ENCODE assay signal across 8 mouse cellular contexts in genomic region chr14:57889541-57890010, GRCm38 (mm10). TPM values are rescaled to one million over a fixed set of nuclear protein-coding genes. Genes with fewer than 3 reads are reported as not detected.
DNase-seq lines count a peak whose midpoint lies in the region; ATAC-seq and TF ChIP-seq lines count a peak whose summit lies in the region.

No protein-coding gene starts in this region.

- H3K36me3 ChIP-seq in heart, embryonic 15.5 days = no peaks in the 10 kb centered on the region
- H3K36me3 ChIP-seq in limb, embryonic 14.5 days (ENCODE audit: control insufficient read depth, insufficient read depth, low read length) = no peaks in the 10 kb centered on the region
- no peaks in the 10 kb centered on the region for H3K36me3 ChIP-seq in midbrain, embryonic 15.5 days (replicated peaks)

- H3K9ac ChIP-seq in heart, embryonic 15.5 days = peak overlapping the region; percentile 93
- H3K9ac ChIP-seq in limb, embryonic 14.5 days (ENCODE audit: low read depth, low read length, severe bottlenecking) = peak overlapping the region; percentile 95
- H3K9ac ChIP-seq in midbrain, embryonic 15.5 days = peak overlapping the region; percentile 80

- TF ChIP-seq POLR2A in limb, embryonic 14.5 days (IDR thresholded peaks at IDR 0.05; ENCODE audit: borderline replicate concordance, extremely low read depth, insufficient read depth, insufficient read length) = no peak

- H3K4me3 ChIP-seq in heart, embryonic 15.5 days = peak overlapping the region; percentile 95
- H3K4me3 ChIP-seq in limb, embryonic 14.5 days (replicated peaks; ENCODE audit: low read length) = peak overlapping the region; percentile 89
- H3K4me3 ChIP-seq in midbrain, embryonic 15.5 days = peak overlapping the region; percentile 92

- intact Hi-C loops in gastrocnemius, postnatal 36 days (cut with DNase I) = no loop called here

- under 1% methylated on average over 37 of the region's 37 CpGs for WGBS in heart, embryonic 15.5 days
- under 1% methylated on average over 21 of the region's 37 CpGs for WGBS in limb, embryonic 14.5 days
- WGBS in midbrain, embryonic 15.5 days = under 1% methylated on average over 37 of the region's 37 CpGs

- H3K27me3 ChIP-seq in heart, embryonic 15.5 days = no peaks in the 10 kb centered on the region
- H3K27me3 ChIP-seq in limb, embryonic 14.5 days (ENCODE audit: control insufficient read depth, insufficient read depth, low read length) = no peaks in the 10 kb centered on the region
- no peaks in the 10 kb centered on the region for H3K27me3 ChIP-seq in midbrain, embryonic 15.5 days (replicated peaks)

- peak; percentile 21 for ATAC-seq in heart, embryonic 15.5 days (replicated peaks; ENCODE audit: insufficient number of reproducible peaks, insufficient read depth, low FRiP score, low read depth)
- ATAC-seq in limb, embryonic 14.5 days (ENCODE audit: low FRiP score, low read depth) = peak; percentile 7; the same call in 1 of the 2 replicates
- peak; percentile 45 for ATAC-seq in midbrain, embryonic 15.5 days (replicated peaks)
- ATAC-seq in erythroid progenitor cell, adult 5-6 weeks (replicated peaks; ENCODE audit: low FRiP score, poor library complexity, severe bottlenecking) = no peak

- H3K9me3 ChIP-seq in heart, embryonic 15.5 days (replicated peaks) = no peaks in the 10 kb centered on the region
- H3K9me3 ChIP-seq in limb, embryonic 14.5 days (ENCODE audit: control insufficient read depth, low read length) = no peaks in the 10 kb centered on the region
- H3K9me3 ChIP-seq in midbrain, embryonic 15.5 days = no peaks in the 10 kb centered on the region

- H3K27ac ChIP-seq in heart, embryonic 15.5 days = peak overlapping the region; percentile 91
- H3K27ac ChIP-seq in limb, embryonic 14.5 days (replicated peaks; ENCODE audit: low read depth, low read length) = peak overlapping the region; percentile 86
- H3K27ac ChIP-seq in midbrain, embryonic 15.5 days = peak overlapping the region; percentile 86

- peak overlapping the region; percentile 79 for H3K4me2 ChIP-seq in heart, embryonic 15.5 days
- peak overlapping the region; percentile 58 for H3K4me2 ChIP-seq in limb, embryonic 14.5 days (replicated peaks; ENCODE audit: low read depth, low read length, severe bottlenecking)
- H3K4me2 ChIP-seq in midbrain, embryonic 15.5 days = peak overlapping the region; percentile 56

- DNase-seq in gastrocnemius, postnatal 10 days = peak; percentile 51
- no peak for DNase-seq in gastrocnemius, postnatal 36 days
- DNase-seq in A20 (ENCODE audit: low read depth, low spot score) = peak; percentile 78
- peak; percentile 59 for DNase-seq in brain, adult 2 months (ENCODE audit: low read depth, low spot score)
- peak; percentile 46 for DNase-seq in limb, embryonic 14.5 days (ENCODE audit: low spot score)

- H3K4me1 ChIP-seq in heart, embryonic 15.5 days (replicated peaks) = peaks cover 17% of the 10 kb centered on the region
- peaks cover 6% of the 10 kb centered on the region; the same call in 1 of the 2 replicates for H3K4me1 ChIP-seq in limb, embryonic 14.5 days (ENCODE audit: control insufficient read depth, insufficient read depth, low read length)
- H3K4me1 ChIP-seq in midbrain, embryonic 15.5 days = peaks cover 22% of the 10 kb centered on the region

RNA-seq across cellular contexts. Expression of gene Zdhhc20, which starts 0.5 kb away (rescaled TPM):
- total RNA-seq in gastrocnemius, postnatal 10 days (2021) = 10 to 100 TPM; 15.0 to 19.2 TPM
- 1 to 10 TPM; 4.2 to 4.8 TPM for total RNA-seq in gastrocnemius, postnatal 36 days (2021)
- 38.8 and 40.3 TPM in 2 replicates for polyA plus RNA-seq in heart, embryonic 15.5 days (2015; fragmentation: Nextera tagmentation; extraction: Ambion mirVana)
- polyA plus RNA-seq in limb, embryonic 14.5 days (2012; rRNA removed) = 28.4 and 30.6 TPM in 2 replicates
- 57.6 and 63.9 TPM in 2 replicates for polyA plus RNA-seq in limb, embryonic 14.5 days (2014; fragmentation: Nextera tagmentation; extraction: Ambion mirVana)
- 37.4 and 41.3 TPM in 2 replicates for polyA plus RNA-seq in midbrain, embryonic 15.5 days (2015; fragmentation: Nextera tagmentation; extraction: Ambion mirVana)
- total RNA-seq in erythroid progenitor cell, adult 5-6 weeks (2015; ENCODE audit: low replicate concordance) = 8.0 and 33.5 TPM in 2 replicates
- total RNA-seq in erythroid progenitor cell, adult 5-6 weeks (2017; ENCODE audit: low replicate concordance) = 6.8 and 16.9 TPM in 2 replicates

Comparison
In these comparisons a context has a peak if more than half of its experiments do, and no peak if none do; other contexts are left out.
1. DNase-seq: peak in gastrocnemius, postnatal 10 days (single experiment), A20 (single experiment), brain, adult 2 months (single experiment) and limb, embryonic 14.5 days (single experiment); none in gastrocnemius, postnatal 36 days (0 of 2).
2. Peak in every context shown above with its lines, with median percentiles within 50 percentile points of each other: H3K27ac ChIP-seq, H3K4me2 ChIP-seq, H3K4me3 ChIP-seq and H3K9ac ChIP-seq.